ENCODE assay signal across 8 mouse cellular contexts in the genomic region with DNA sequence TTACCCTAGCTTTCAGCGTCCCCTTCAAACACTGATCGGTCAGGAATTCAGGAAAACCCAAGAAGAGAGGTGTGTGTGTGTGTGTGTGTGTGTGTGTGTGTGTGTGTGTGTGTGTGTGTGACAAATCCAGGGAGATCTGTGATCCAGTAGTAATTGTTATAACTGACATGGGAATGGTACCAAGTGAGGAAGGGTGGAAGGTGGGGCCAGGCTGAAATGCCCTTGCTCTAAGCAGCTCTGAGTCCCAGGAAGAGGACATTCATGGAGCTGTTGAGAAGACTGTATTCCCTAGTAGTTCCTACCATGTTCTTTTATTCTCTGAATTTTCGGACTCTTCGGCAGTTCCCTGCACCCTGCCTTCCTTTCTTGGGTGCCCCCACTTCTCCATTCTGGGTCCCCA. TPM values are rescaled to one million over a fixed set of nuclear protein-coding genes. Genes with fewer than 3 reads are reported as not detected.
DNase-seq lines count a peak whose midpoint lies in the region; ATAC-seq and TF ChIP-seq lines count a peak whose summit lies in the region.

No protein-coding gene starts in this region.

- no peaks in the 10 kb centered on the region for H3K27me3 ChIP-seq in liver, adult 2 months (ENCODE audit: control insufficient read depth, insufficient read depth, low read length)
- H3K27me3 ChIP-seq in limb, embryonic 10.5 days (ENCODE audit: low read depth, poor library complexity, severe bottlenecking): peaks cover 25% of the 10 kb centered on the region
- peaks cover 14% of the 10 kb centered on the region for H3K27me3 ChIP-seq in neural tube, embryonic 13.5 days

- H3K9me3 ChIP-seq in limb, embryonic 10.5 days (replicated peaks): no peaks in the 10 kb centered on the region
- no peaks in the 10 kb centered on the region for H3K9me3 ChIP-seq in neural tube, embryonic 13.5 days

- peaks cover 34% of the 10 kb centered on the region for H3K4me1 ChIP-seq in liver, adult 2 months (ENCODE audit: control insufficient read depth, insufficient read depth, low read length)
- H3K4me1 ChIP-seq in embryonic fibroblast, embryonic 13.5 days (ENCODE audit: control insufficient read depth, insufficient read depth, low read length): peaks cover 2% of the 10 kb centered on the region; the same call in 1 of the 2 replicates
- peaks cover 27% of the 10 kb centered on the region for H3K4me1 ChIP-seq in limb, embryonic 10.5 days
- H3K4me1 ChIP-seq in neural tube, embryonic 13.5 days (replicated peaks): peaks cover 28% of the 10 kb centered on the region

- 24% methylated on average over 4 of the region's 4 CpGs for WGBS in liver, adult 2 months
- WGBS in limb, embryonic 10.5 days: 92% methylated on average over 4 of the region's 4 CpGs
- 85% methylated on average over 4 of the region's 4 CpGs for WGBS in neural tube, embryonic 13.5 days

- H3K27ac ChIP-seq in liver, adult 2 months (replicated peaks; ENCODE audit: insufficient read depth, low read depth, low read length): peak overlapping the region; percentile 99
- no peak overlapping the region for H3K27ac ChIP-seq in embryonic fibroblast, embryonic 13.5 days (ENCODE audit: insufficient read depth, low read length)
- no peak overlapping the region for H3K27ac ChIP-seq in limb, embryonic 10.5 days
- H3K27ac ChIP-seq in neural tube, embryonic 13.5 days (replicated peaks): no peak overlapping the region

- H3K36me3 ChIP-seq in liver, adult 2 months (ENCODE audit: control insufficient read depth, insufficient read depth, low read length): peaks cover 23% of the 10 kb centered on the region
- peaks cover 14% of the 10 kb centered on the region for H3K36me3 ChIP-seq in limb, embryonic 10.5 days
- H3K36me3 ChIP-seq in neural tube, embryonic 13.5 days: peaks cover 21% of the 10 kb centered on the region

- peak overlapping the region; percentile 83 for H3K9ac ChIP-seq in liver, adult 2 months (ENCODE audit: low read depth, low read length)
- H3K9ac ChIP-seq in neural tube, embryonic 13.5 days: peak overlapping the region; percentile 84

- peak overlapping the region; percentile 91 for H3K4me2 ChIP-seq in neural tube, embryonic 13.5 days

- peaks cover 12% of the 10 kb centered on the region; the same call in 1 of the 2 replicates for H3K79me2 ChIP-seq in liver, adult 2 months (ENCODE audit: control insufficient read depth, insufficient read depth, low read length)

- TF ChIP-seq POLR2A in liver, adult 2 months (IDR thresholded peaks at IDR 0.05; ENCODE audit: extremely low read depth, insufficient read depth, low read length): no peak
- no peak for TF ChIP-seq POLR2A in embryonic fibroblast, embryonic 13.5 days (IDR thresholded peaks at IDR 0.05; ENCODE audit: low read depth, low read length)

- peak overlapping the region; percentile 66 for H3K4me3 ChIP-seq in liver, adult 2 months (ENCODE audit: insufficient read depth, low read depth, low read length)
- peak overlapping the region; percentile 65 for H3K4me3 ChIP-seq in embryonic fibroblast, embryonic 13.5 days (ENCODE audit: insufficient read depth, low read length)
- peak overlapping the region; percentile 77 for H3K4me3 ChIP-seq in limb, embryonic 10.5 days
- H3K4me3 ChIP-seq in neural tube, embryonic 13.5 days: peak overlapping the region; percentile 77

- ATAC-seq in neural tube, embryonic 13.5 days (ENCODE audit: low read depth): no peak

- TF ChIP-seq CTCF in liver, adult 2 months (IDR thresholded peaks at IDR 0.05; ENCODE audit: low read depth, low read length): no peak
- TF ChIP-seq CTCF in embryonic fibroblast, embryonic 13.5 days (IDR thresholded peaks at IDR 0.05; ENCODE audit: borderline replicate concordance, insufficient read depth, low read length): no peak

- peak; percentile 54 for DNase-seq in liver, adult 2 months (ENCODE audit: extremely low read depth, low read depth, low spot score)
- no peak for DNase-seq in liver
- DNase-seq in limb, embryonic 10.5 days (ENCODE audit: low spot score): no peak
- DNase-seq in layer of hippocampus, postnatal 36 days: no peak
- DNase-seq in right cerebral cortex, postnatal 25 days: no peak
- no peak for DNase-seq in yolk sac, embryonic 10.5 days (ENCODE audit: low spot score)

RNA-seq across cellular contexts. Expression of gene Cish, which starts 1.8 kb away (rescaled TPM):
- total RNA-seq in liver, adult 2 months (2014; rRNA removed): 0.55 and 1.7 TPM in 2 replicates
- polyA plus RNA-seq in liver, adult 2 months (2012; rRNA removed): 10.1 and 32.8 TPM in 2 replicates
- polyA plus RNA-seq in embryonic fibroblast, embryonic 13.5 days (2011; ENCODE audit: insufficient read length, low read depth, missing spikeins): 6.4 and 8.5 TPM in 2 replicates
- polyA plus RNA-seq in limb, embryonic 10.5 days (2016; fragmentation: Nextera tagmentation; extraction: Ambion mirVana): 4.3 and 5.1 TPM in 2 replicates
- 8.7 and 9.2 TPM in 2 replicates for polyA plus RNA-seq in neural tube, embryonic 13.5 days (2015; fragmentation: Nextera tagmentation; extraction: Ambion mirVana)
- total RNA-seq in layer of hippocampus, postnatal 36 days (2021): 1 to 10 TPM; 3.8 to 3.9 TPM

RNA-seq across cellular contexts. Expression of gene Mapkapk3, which starts 8.0 kb away (rescaled TPM):
- total RNA-seq in liver, adult 2 months (2014; rRNA removed): 1.8 and 3.4 TPM in 2 replicates
- 3.9 and 6.0 TPM in 2 replicates for polyA plus RNA-seq in liver, adult 2 months (2012; rRNA removed)
- 17.5 and 28.2 TPM in 2 replicates for polyA plus RNA-seq in embryonic fibroblast, embryonic 13.5 days (2011; ENCODE audit: insufficient read length, low read depth, missing spikeins)
- 5.3 and 5.9 TPM in 2 replicates for polyA plus RNA-seq in limb, embryonic 10.5 days (2016; fragmentation: Nextera tagmentation; extraction: Ambion mirVana)
- polyA plus RNA-seq in neural tube, embryonic 13.5 days (2015; fragmentation: Nextera tagmentation; extraction: Ambion mirVana): 1.8 and 2.4 TPM in 2 replicates
- total RNA-seq in layer of hippocampus, postnatal 36 days (2021): 1 to 10 TPM; 1.6 to 2.9 TPM

RNA-seq across cellular contexts. Expression of gene Hemk1, which starts 40.5 kb away (rescaled TPM):
- 14.4 and 18.4 TPM in 2 replicates for total RNA-seq in liver, adult 2 months (2014; rRNA removed)
- polyA plus RNA-seq in liver, adult 2 months (2012; rRNA removed): 19.6 and 28.1 TPM in 2 replicates
- polyA plus RNA-seq in embryonic fibroblast, embryonic 13.5 days (2011; ENCODE audit: insufficient read length, low read depth, missing spikeins): 10.4 and 14.0 TPM in 2 replicates
- polyA plus RNA-seq in limb, embryonic 10.5 days (2016; fragmentation: Nextera tagmentation; extraction: Ambion mirVana): 10.3 and 12.2 TPM in 2 replicates
- 13.0 and 15.0 TPM in 2 replicates for polyA plus RNA-seq in neural tube, embryonic 13.5 days (2015; fragmentation: Nextera tagmentation; extraction: Ambion mirVana)
- total RNA-seq in layer of hippocampus, postnatal 36 days (2021): 10 to 100 TPM; 17.2 to 19.5 TPM

RNA-seq across cellular contexts. Expression of gene 6430571L13Rik, which starts 42.7 kb away (rescaled TPM):
- 0.46 and 0.67 TPM in 2 replicates for total RNA-seq in liver, adult 2 months (2014; rRNA removed)
- 1.2 and 1.6 TPM in 2 replicates for polyA plus RNA-seq in liver, adult 2 months (2012; rRNA removed)
- not detected in 2 replicates for polyA plus RNA-seq in embryonic fibroblast, embryonic 13.5 days (2011; ENCODE audit: insufficient read length, low read depth, missing spikeins)
- polyA plus RNA-seq in limb, embryonic 10.5 days (2016; fragmentation: Nextera tagmentation; extraction: Ambion mirVana): 0.72 and 0.74 TPM in 2 replicates
- 6.4 and 6.5 TPM in 2 replicates for polyA plus RNA-seq in neural tube, embryonic 13.5 days (2015; fragmentation: Nextera tagmentation; extraction: Ambion mirVana)
- total RNA-seq in layer of hippocampus, postnatal 36 days (2021): 1 to 10 TPM; 1.5 to 1.9 TPM
